Mouse (Mus musculus): ENCODE data around the gene Arcn1.

The Arcn1 gene

GRCm38 (mm10) chr9:44767101-44768028, at the start of gene Arcn1, which contains the start of gene Ift46:
Gene Arcn1, minus strand, starts transcription at chr9:44767845.
Gene Ift46, plus strand, starts transcription at chr9:44767908.
- no peak for TF ChIP-seq CTCF (conservative IDR thresholded peaks at IDR 0.05; ENCODE audit: low read length)
- TF ChIP-seq NANOG (IDR thresholded peaks at IDR 0.05; ENCODE audit: borderline replicate concordance, low read length): no peak
- no peak for TF ChIP-seq POU5F1 (IDR thresholded peaks at IDR 0.05; ENCODE audit: borderline replicate concordance, low read length)
- H3K4me1 ChIP-seq (replicated peaks; ENCODE audit: low read depth, low read length): peaks cover 40% of the 10 kb centered on the region
- no peaks in the 10 kb centered on the region for H3K9me3 ChIP-seq (ENCODE audit: low read length)
- no peaks in the 10 kb centered on the region for H3K27me3 ChIP-seq (ENCODE audit: insufficient read depth, low read length)
- peak within 1 kb of the TSS; percentile 95 for H3K4me3 ChIP-seq (replicated peaks; ENCODE audit: low read length)
- H3K36me3 ChIP-seq (ENCODE audit: insufficient read depth, low read length): 0 out of 2 replicates have a peak, but pooled peaks cover 4% of the 10 kb centered on the region

GRCm38 (mm10) chr9:44814179-44814578, 46.5 kb upstream of the Arcn1 start:
- peaks cover 99% of the 10 kb centered on the region for H3K36me3 ChIP-seq (ENCODE audit: insufficient read depth, low read length)
- no peaks in the 10 kb centered on the region for H3K27me3 ChIP-seq (ENCODE audit: insufficient read depth, low read length)
- TF ChIP-seq POU5F1 (IDR thresholded peaks at IDR 0.05; ENCODE audit: borderline replicate concordance, low read length) (no peak), NANOG (IDR thresholded peaks at IDR 0.05; ENCODE audit: borderline replicate concordance, low read length) (no peak), CTCF (conservative IDR thresholded peaks at IDR 0.05; ENCODE audit: low read length) (no peak)
- no peak overlapping the region for H3K4me3 ChIP-seq (replicated peaks; ENCODE audit: low read length)
- H3K9me3 ChIP-seq (ENCODE audit: low read length): no peaks in the 10 kb centered on the region
- H3K4me1 ChIP-seq (replicated peaks; ENCODE audit: low read depth, low read length): peaks cover 12% of the 10 kb centered on the region; the same call in 1 of the 2 replicates

- no peaks in the 10 kb centered on the region for H3K9me3 ChIP-seq (ENCODE audit: low read length)
- TF ChIP-seq NANOG (IDR thresholded peaks at IDR 0.05; ENCODE audit: borderline replicate concordance, low read length) (no peak), POU5F1 (IDR thresholded peaks at IDR 0.05; ENCODE audit: borderline replicate concordance, low read length) (no peak), CTCF (conservative IDR thresholded peaks at IDR 0.05; ENCODE audit: low read length) (no peak)
- peaks cover 97% of the 10 kb centered on the region for H3K36me3 ChIP-seq (ENCODE audit: insufficient read depth, low read length)
- H3K4me3 ChIP-seq (replicated peaks; ENCODE audit: low read length): no peak overlapping the region
- H3K27me3 ChIP-seq (ENCODE audit: insufficient read depth, low read length): no peaks in the 10 kb centered on the region
- H3K4me1 ChIP-seq (replicated peaks; ENCODE audit: low read depth, low read length): peaks cover 3% of the 10 kb centered on the region
Measured at GRCm38 (mm10) chr9:44810316-44810715, 42.7 kb upstream of the Arcn1 start.

GRCm38 (mm10) chr9:44807778-44808177, 40.1 kb upstream of the Arcn1 start:
- TF ChIP-seq CTCF (conservative IDR thresholded peaks at IDR 0.05; ENCODE audit: low read length) (no peak), POU5F1 (IDR thresholded peaks at IDR 0.05; ENCODE audit: borderline replicate concordance, low read length) (no peak), NANOG (IDR thresholded peaks at IDR 0.05; ENCODE audit: borderline replicate concordance, low read length) (no peak)

DNA sequence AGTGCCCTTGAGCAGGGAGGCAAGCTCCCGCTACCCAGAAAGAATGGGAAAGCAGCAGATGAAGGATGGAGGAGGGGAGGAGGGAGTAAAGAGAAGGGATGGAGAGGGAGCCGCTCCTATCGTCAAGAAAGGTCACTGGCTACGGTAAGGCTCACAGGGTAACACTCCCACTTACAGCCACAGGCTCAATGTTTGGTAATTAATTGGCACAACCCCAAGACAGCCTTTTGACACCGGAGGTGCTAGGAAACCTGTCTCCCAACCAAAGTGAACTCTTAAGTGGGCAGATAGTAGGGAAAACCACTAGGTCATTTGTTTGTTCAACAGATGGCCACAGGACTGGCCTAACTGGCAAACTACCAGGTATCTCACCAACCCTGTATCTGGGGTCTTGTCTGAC, 39.5 kb upstream of the Arcn1 start:
- H3K4me3 ChIP-seq (replicated peaks; ENCODE audit: low read length): no peak overlapping the region
- no peaks in the 10 kb centered on the region for H3K27me3 ChIP-seq (ENCODE audit: insufficient read depth, low read length)
- no peak for TF ChIP-seq CTCF (conservative IDR thresholded peaks at IDR 0.05; ENCODE audit: low read length)
- TF ChIP-seq NANOG (IDR thresholded peaks at IDR 0.05; ENCODE audit: borderline replicate concordance, low read length): no peak
- no peak for TF ChIP-seq POU5F1 (IDR thresholded peaks at IDR 0.05; ENCODE audit: borderline replicate concordance, low read length)
- peaks cover 74% of the 10 kb centered on the region for H3K36me3 ChIP-seq (ENCODE audit: insufficient read depth, low read length)
- peaks cover 3% of the 10 kb centered on the region for H3K4me1 ChIP-seq (replicated peaks; ENCODE audit: low read depth, low read length)
- no peaks in the 10 kb centered on the region for H3K9me3 ChIP-seq (ENCODE audit: low read length)

More at GRCm38 (mm10) chr9:44807778-44808177, 40.1 kb upstream of the Arcn1 start:
- Histone ChIP-seq H3K4me3 (replicated peaks; ENCODE audit: low read length) (no peak overlapping the region), H3K36me3 (ENCODE audit: insufficient read depth, low read length) (peaks cover 80% of the 10 kb centered on the region), H3K27me3 (ENCODE audit: insufficient read depth, low read length) (no peaks in the 10 kb centered on the region), H3K9me3 (ENCODE audit: low read length) (no peaks in the 10 kb centered on the region), H3K4me1 (replicated peaks; ENCODE audit: low read depth, low read length) (peaks cover 3% of the 10 kb centered on the region)

DNA sequence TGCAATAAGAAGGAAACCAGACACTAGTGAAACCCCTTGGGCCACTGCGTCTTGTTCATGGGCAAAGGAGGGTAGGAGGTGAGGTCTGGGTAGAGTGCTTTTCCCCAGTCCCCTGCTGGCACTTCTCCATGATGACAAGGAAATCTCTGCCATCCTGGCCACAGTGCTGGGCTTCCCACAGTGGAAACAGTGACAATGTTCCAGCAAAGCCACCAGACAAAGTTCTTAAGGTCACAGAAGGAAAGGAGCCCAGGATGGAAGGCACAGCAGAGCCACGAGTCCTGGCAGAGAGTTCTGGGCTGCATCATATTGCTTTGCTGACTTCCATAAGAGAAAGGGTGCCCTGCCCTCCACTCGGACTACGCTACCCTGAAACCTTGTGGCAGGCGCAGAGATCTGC, 37.9 kb upstream of the Arcn1 start:
- TF ChIP-seq NANOG (IDR thresholded peaks at IDR 0.05; ENCODE audit: borderline replicate concordance, low read length) (no peak), CTCF (conservative IDR thresholded peaks at IDR 0.05; ENCODE audit: low read length) (no peak), POU5F1 (IDR thresholded peaks at IDR 0.05; ENCODE audit: borderline replicate concordance, low read length) (no peak)
- H3K27me3 ChIP-seq (ENCODE audit: insufficient read depth, low read length): peaks cover 7% of the 10 kb centered on the region
- H3K9me3 ChIP-seq (ENCODE audit: low read length): no peaks in the 10 kb centered on the region
- no peak overlapping the region for H3K4me3 ChIP-seq (replicated peaks; ENCODE audit: low read length)
- peaks cover 7% of the 10 kb centered on the region for H3K4me1 ChIP-seq (replicated peaks; ENCODE audit: low read depth, low read length)
- peaks cover 59% of the 10 kb centered on the region for H3K36me3 ChIP-seq (ENCODE audit: insufficient read depth, low read length)

DNA sequence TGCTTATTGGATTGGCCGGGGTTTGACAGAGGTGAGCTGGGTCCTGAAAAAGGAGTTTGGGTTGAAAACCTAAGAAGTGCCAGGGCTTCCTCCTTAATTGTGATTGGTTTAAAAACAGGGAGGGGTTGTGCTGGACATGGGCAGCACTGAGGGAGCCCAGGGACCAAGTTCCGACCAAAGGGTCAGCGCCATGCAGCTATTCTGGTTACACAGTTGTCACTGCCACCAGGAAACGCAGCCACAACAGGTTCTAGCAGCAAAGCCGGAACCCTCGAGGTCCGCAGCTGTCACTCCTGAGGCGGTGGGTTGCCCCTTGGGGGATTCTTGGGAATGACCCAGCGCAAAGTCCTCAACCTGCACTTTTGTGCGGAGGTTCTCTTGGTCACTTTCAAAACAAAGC, 37.0 kb upstream of the Arcn1 start:
- Histone ChIP-seq H3K4me3 (replicated peaks; ENCODE audit: low read length) (no peak overlapping the region), H3K27me3 (ENCODE audit: insufficient read depth, low read length) (peaks cover 15% of the 10 kb centered on the region), H3K9me3 (ENCODE audit: low read length) (no peaks in the 10 kb centered on the region), H3K4me1 (replicated peaks; ENCODE audit: low read depth, low read length) (peaks cover 12% of the 10 kb centered on the region), H3K36me3 (ENCODE audit: insufficient read depth, low read length) (peaks cover 50% of the 10 kb centered on the region)
- TF ChIP-seq CTCF (conservative IDR thresholded peaks at IDR 0.05; ENCODE audit: low read length) (no peak), NANOG (IDR thresholded peaks at IDR 0.05; ENCODE audit: borderline replicate concordance, low read length) (no peak), POU5F1 (IDR thresholded peaks at IDR 0.05; ENCODE audit: borderline replicate concordance, low read length) (no peak)

DNA sequence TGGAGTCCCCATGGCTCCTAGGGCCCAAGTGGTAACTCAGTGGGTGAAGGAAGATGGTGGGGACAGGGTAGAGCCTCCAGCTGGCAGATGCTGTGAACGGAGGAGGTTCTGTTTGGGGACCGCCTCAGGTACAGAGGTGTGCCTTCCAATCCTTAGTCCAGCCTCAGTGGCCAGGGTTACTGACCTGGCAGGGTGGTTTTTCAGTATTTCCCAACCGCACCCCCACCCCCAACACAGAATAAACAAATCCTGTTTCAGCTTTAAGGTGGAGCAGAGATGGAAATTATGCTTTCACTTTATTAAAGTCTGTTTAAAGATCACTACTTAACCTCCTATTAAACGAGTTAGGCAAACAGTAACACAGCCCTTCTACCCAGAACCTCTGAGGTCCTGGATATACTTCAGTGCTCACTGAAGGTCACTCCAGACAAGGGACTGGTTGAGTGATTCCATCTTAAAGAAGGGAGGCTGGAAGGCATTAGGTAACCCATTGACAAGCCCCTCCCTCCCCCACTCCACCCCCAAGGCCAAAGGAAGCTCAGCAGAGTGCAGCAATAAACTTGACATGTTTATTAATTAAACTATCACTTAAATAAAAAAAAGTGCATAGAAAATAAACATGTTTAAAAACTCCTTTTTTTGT, 35.3 kb upstream of the Arcn1 start, which contains the start of gene Ttc36:
Gene Ttc36 (minus strand): TSS at position 265 of the 643 bp plus-strand sequence.
- Histone ChIP-seq H3K4me1 (replicated peaks; ENCODE audit: low read depth, low read length) (peaks cover 23% of the 10 kb centered on the region), H3K36me3 (ENCODE audit: insufficient read depth, low read length) (peaks cover 33% of the 10 kb centered on the region), H3K27me3 (ENCODE audit: insufficient read depth, low read length) (peaks cover 33% of the 10 kb centered on the region), H3K4me3 (replicated peaks; ENCODE audit: low read length) (no peak within 1 kb of the TSS), H3K9me3 (ENCODE audit: low read length) (no peaks in the 10 kb centered on the region)
- TF ChIP-seq CTCF (conservative IDR thresholded peaks at IDR 0.05; ENCODE audit: low read length) (no peak), NANOG (IDR thresholded peaks at IDR 0.05; ENCODE audit: borderline replicate concordance, low read length) (no peak), POU5F1 (IDR thresholded peaks at IDR 0.05; ENCODE audit: borderline replicate concordance, low read length) (no peak)
